Mouse (Mus musculus) intestine, embryonic 16.5 days (tissue): ENCODE data around the gene Usp5. TPM values are rescaled to one million over a fixed set of nuclear protein-coding genes. Genes with fewer than 3 reads are reported as not detected.
A peak's percentile ranks its signal among the peaks of the same experiment; 100 is the strongest.

ENCODE experiments used
- ATAC-seq: fragments of 200-750 bp; cut with Nextera tagmentation; 2 replicates; pipeline ENCODE4 v1.8.0; 2017; ENCODE audit warnings: moderate TSS enrichment, moderate library complexity
- H3K27ac ChIP-seq: fragments of 300-500 bp; sonication (generic); 2 replicates; pipeline ENCODE4 v1.5.1; 2014; ENCODE audit warnings: mild to moderate bottlenecking, low read length
- H3K27me3 ChIP-seq: fragments of 300-500 bp; sonication (generic); replicated peaks from 2 replicates; pipeline ENCODE4 v1.6.1; 2014; ENCODE audit warnings: low read length, control low read depth, mixed read lengths; ENCODE audit not compliant: control insufficient read depth, insufficient read depth
- H3K36me3 ChIP-seq: fragments of 300-500 bp; sonication (generic); 2 replicates; pipeline ENCODE4 v1.6.1; 2014; ENCODE audit warnings: low read length, control low read depth; ENCODE audit not compliant: control insufficient read depth, insufficient read depth
- H3K4me1 ChIP-seq: fragments of 300-500 bp; sonication (generic); 2 replicates; pipeline ENCODE4 v1.6.1; 2014; ENCODE audit warnings: low read length, control low read depth, mixed read lengths; ENCODE audit not compliant: control insufficient read depth, insufficient read depth
- H3K4me2 ChIP-seq: fragments of 300-500 bp; sonication (generic); 2 replicates; pipeline ENCODE4 v1.6.1; 2014; ENCODE audit warnings: low read depth, low read length, control low read depth
- H3K4me3 ChIP-seq: fragments of 300-500 bp; sonication (generic); 2 replicates; pipeline ENCODE4 v1.5.1; 2014; ENCODE audit warnings: mild to moderate bottlenecking, low read length
- H3K9ac ChIP-seq: fragments of 300-500 bp; sonication (generic); 2 replicates; pipeline ENCODE4 v1.6.1; 2014; ENCODE audit warnings: low read depth, low read length
- H3K9me3 ChIP-seq: fragments of 300-500 bp; sonication (generic); 2 replicates; pipeline ENCODE4 v1.6.1; 2016; ENCODE audit warnings: low read length, control low read depth; ENCODE audit not compliant: control insufficient read depth
- WGBS: fragments of 180-500 bp; shearing (Covaris S2); extraction: QIAGEN DNeasy Blood & Tissue Kit; methylation state at CpG from one replicate; pipeline ENCODE4 v1.1.7; 2014; 5-methylcytosine and 5-hydroxymethylcytosine counted together
- polyA plus RNA-seq: library from polyadenylated mRNA; unstranded; fragments of >200 nt; fragmentation: Nextera tagmentation; extraction: Ambion mirVana; gene quantifications from 2 replicates; pipeline ENCODE4 v1.2.1, GENCODE M21; 2015

Usp5 gene
- 106 and 117 TPM in 2 replicates for polyA plus RNA-seq

GRCm38 (mm10) chr6:124828868-124829798 lies at the start of gene Usp5, which contains the start of gene Cdca3:
Gene Usp5 (minus strand): TSS chr6:124829484.
Gene Cdca3 (plus strand): TSS chr6:124829547.
- peak within 1 kb of the TSS; percentile 96 for H3K27ac ChIP-seq
- peak within 1 kb of the TSS; percentile 90 for H3K4me2 ChIP-seq
- WGBS: under 1% methylated on average over 55 of the region's 55 CpGs
- peak; percentile 95 for ATAC-seq
- peak within 1 kb of the TSS; percentile 76 for H3K4me3 ChIP-seq
- H3K36me3 ChIP-seq: peaks cover 16% of the 10 kb centered on the region
- no peaks in the 10 kb centered on the region for H3K27me3 ChIP-seq
- peaks cover 10% of the 10 kb centered on the region for H3K4me1 ChIP-seq
- no peaks in the 10 kb centered on the region for H3K9me3 ChIP-seq
- H3K9ac ChIP-seq: peak within 1 kb of the TSS; percentile 86

DNA sequence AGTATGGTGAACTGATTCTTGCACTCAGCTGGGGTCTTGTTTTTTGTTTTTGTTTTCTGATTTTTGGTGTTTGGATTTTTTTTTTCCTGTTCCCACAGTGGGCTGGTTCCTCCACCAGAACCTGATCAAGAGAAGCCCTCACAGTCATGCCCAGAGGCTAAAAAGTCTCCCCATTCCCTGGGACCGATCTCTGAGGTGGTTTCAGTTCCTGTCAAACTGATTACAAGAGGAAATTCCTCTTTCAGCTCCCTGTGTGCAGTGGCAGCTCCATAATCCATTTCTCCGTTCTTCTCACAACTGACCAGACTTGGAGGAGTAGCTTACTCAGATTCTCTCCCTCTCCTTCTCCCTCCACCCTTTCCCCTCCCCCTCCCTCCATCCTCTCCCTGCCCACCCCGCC lies 45.1 kb upstream of the Usp5 start:
- WGBS: 53% methylated on average over 2 of the region's 3 CpGs

GRCm38 (mm10) chr6:124866560-124866959 lies 37.3 kb upstream of the Usp5 start:
- Histone ChIP-seq H3K27me3 (peaks cover 9% of the 10 kb centered on the region; the same call in 1 of the 2 replicates), H3K36me3 (no peaks in the 10 kb centered on the region), H3K4me3 (no peak overlapping the region), H3K4me2 (no peak overlapping the region), H3K27ac (no peak overlapping the region), H3K9ac (no peak overlapping the region), H3K9me3 (no peaks in the 10 kb centered on the region), H3K4me1 (peaks cover 11% of the 10 kb centered on the region)
- 66% methylated on average over 6 of the region's 7 CpGs for WGBS
- ATAC-seq: no peak

More for the DNA sequence above, 45.1 kb upstream of the Usp5 start:
- Histone ChIP-seq H3K4me2 (no peak overlapping the region), H3K4me1 (no peaks in the 10 kb centered on the region), H3K27ac (no peak overlapping the region), H3K9me3 (no peaks in the 10 kb centered on the region), H3K4me3 (no peak overlapping the region), H3K9ac (no peak overlapping the region), H3K27me3 (no peaks in the 10 kb centered on the region), H3K36me3 (no peaks in the 10 kb centered on the region)
- ATAC-seq: no peak

DNA sequence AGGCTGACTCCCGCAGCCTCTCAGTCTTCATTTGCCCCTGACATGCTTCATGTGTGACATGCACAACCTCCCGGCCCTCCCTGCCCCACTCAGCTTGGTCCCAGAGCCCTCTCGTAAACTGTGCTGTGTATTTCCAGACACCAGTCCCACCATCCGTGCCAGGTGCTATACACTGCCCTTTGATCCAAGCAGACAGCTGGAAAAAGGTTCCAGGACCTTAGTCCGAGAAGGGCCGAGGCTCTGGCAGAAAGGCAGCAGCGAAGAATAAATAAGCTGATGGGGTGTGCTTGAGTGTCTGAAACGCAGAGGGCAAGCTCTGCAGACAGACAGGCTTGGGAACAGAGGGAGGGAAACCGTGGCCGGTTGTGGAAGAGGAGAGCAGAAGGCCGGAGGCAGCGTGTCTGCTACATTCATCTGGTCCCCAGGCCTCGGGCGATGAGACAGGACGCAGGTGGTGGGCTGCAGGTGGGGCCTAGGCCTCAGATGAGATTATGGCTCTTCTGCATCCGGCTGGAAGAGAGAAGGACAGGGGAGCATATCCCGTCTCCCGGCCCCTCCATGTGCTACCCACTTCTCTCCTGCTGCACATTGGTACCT lies 36.6 kb upstream of the Usp5 start:
- no peak for ATAC-seq
- Histone ChIP-seq H3K9ac (no peak overlapping the region), H3K4me1 (peaks cover 11% of the 10 kb centered on the region), H3K27ac (no peak overlapping the region), H3K36me3 (no peaks in the 10 kb centered on the region), H3K27me3 (peaks cover 9% of the 10 kb centered on the region; the same call in 1 of the 2 replicates), H3K9me3 (no peaks in the 10 kb centered on the region), H3K4me3 (no peak overlapping the region), H3K4me2 (no peak overlapping the region)
- 48% methylated on average over 18 of the region's 18 CpGs for WGBS

- H3K27me3 ChIP-seq: peaks cover 16% of the 10 kb centered on the region; the same call in 1 of the 2 replicates
- H3K4me3 ChIP-seq: peak within 1 kb of the TSS; percentile 62
- no peaks in the 10 kb centered on the region for H3K9me3 ChIP-seq
- ATAC-seq: peak; percentile 81
- peaks cover 11% of the 10 kb centered on the region for H3K4me1 ChIP-seq
- peak within 1 kb of the TSS; percentile 99 for H3K4me2 ChIP-seq
- no peak within 1 kb of the TSS for H3K27ac ChIP-seq
- H3K9ac ChIP-seq: peak within 1 kb of the TSS; percentile 77
- WGBS: under 1% methylated on average over 37 of the region's 43 CpGs
- H3K36me3 ChIP-seq: no peaks in the 10 kb centered on the region
These were observed 34.5 kb upstream of the Usp5 start, which contains the start of gene Gpr162 for GRCm38 (mm10) chr6:124863658-124864298. Gene Gpr162 (minus strand): TSS chr6:124863983.

DNA sequence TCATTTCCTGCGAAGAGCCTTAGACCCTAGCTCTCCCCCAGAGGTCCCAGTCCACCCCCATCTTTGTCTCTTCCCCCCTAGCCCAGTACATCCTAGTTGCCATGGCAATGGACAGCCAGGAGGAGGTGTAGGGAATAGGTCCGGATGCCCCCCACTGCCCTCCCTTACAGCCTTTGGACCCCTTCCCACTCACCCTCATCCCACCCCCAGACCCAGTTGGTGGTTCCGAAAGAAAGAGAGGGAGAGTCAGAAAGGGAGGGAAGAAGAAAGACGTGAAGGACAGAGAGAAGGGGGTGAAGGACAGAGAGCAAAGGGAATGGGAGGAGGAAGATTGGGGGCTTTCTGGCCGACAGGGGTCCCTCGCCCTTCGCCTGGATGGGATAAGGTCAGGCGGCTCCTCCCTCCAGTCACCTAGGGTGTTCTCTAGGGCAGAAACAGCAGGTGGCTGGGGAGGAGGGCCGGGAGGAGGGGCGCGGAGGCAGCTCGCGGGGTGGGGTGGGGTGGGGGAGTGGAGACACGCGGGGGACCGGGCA lies 33.9 kb upstream of the Usp5 start:
- H3K36me3 ChIP-seq: no peaks in the 10 kb centered on the region
- 3% methylated on average over 11 of the region's 16 CpGs for WGBS
- peak overlapping the region; percentile 62 for H3K4me3 ChIP-seq
- H3K4me2 ChIP-seq: peak overlapping the region; percentile 99
- H3K9ac ChIP-seq: peak overlapping the region; percentile 77
- H3K27me3 ChIP-seq: peaks cover 16% of the 10 kb centered on the region; the same call in 1 of the 2 replicates
- H3K4me1 ChIP-seq: peaks cover 13% of the 10 kb centered on the region
- no peak overlapping the region for H3K27ac ChIP-seq
- no peaks in the 10 kb centered on the region for H3K9me3 ChIP-seq
- ATAC-seq: no peak; the same call in 1 of the 2 replicates

DNA sequence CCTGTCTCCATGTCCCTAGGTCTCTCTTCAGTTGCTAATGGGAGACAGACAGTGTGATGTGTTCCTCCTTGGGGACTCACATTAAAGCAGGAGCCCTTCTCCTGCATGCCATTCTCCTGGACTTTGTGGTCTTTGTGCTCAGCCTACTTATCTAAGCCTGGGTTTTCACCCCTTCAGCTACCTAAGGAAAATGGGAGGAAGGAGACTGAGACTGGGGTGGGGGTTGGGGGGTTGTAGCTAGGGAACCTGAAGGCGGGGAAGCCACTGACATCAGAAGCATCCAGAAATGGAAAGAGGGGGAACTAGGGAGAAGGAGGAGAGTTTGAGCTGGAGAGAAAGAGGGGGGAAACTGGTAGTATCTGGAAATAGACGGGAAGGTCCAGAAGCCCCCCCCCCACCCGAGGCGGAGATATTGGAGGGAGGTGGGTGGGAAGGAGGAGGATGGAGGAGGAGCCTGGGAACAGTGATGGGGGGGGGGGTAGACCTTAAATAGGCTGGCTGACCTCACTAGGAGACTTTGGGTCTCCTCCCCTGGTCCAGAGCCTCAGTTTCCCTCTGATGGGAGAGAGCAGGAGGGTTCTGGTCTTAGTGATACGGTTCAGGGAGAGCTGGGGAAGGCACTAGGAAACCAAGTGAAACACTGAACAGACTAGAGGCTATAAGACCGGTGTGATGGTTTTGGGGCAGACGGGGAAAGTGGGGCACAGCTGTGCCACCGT lies 33.3 kb upstream of the Usp5 start:
- no peak for ATAC-seq
- no peak overlapping the region for H3K27ac ChIP-seq
- no peaks in the 10 kb centered on the region for H3K9me3 ChIP-seq
- peaks cover 19% of the 10 kb centered on the region; the same call in 1 of the 2 replicates for H3K27me3 ChIP-seq
- H3K4me3 ChIP-seq: peak overlapping the region; percentile 62
- H3K36me3 ChIP-seq: no peaks in the 10 kb centered on the region
- H3K4me2 ChIP-seq: peak overlapping the region; percentile 99
- peaks cover 17% of the 10 kb centered on the region for H3K4me1 ChIP-seq
- WGBS: 17% methylated on average over 8 of the region's 8 CpGs
- peak overlapping the region; percentile 77; the same call in 1 of the 2 replicates for H3K9ac ChIP-seq

GRCm38 (mm10) chr6:124861802-124862201 lies 32.5 kb upstream of the Usp5 start:
- Histone ChIP-seq H3K4me3 (no peak overlapping the region), H3K4me1 (peaks cover 17% of the 10 kb centered on the region), H3K27me3 (peaks cover 20% of the 10 kb centered on the region; the same call in 1 of the 2 replicates), H3K36me3 (no peaks in the 10 kb centered on the region), H3K4me2 (no peak overlapping the region), H3K9ac (no peak overlapping the region), H3K27ac (no peak overlapping the region), H3K9me3 (no peaks in the 10 kb centered on the region)
- no peak for ATAC-seq
- WGBS: 42% methylated on average over 3 of the region's 3 CpGs
